Mouse (Mus musculus) testis, adult 2 months (tissue): Measurements from ENCODE around the gene Slc16a10. TPM values are rescaled to one million over a fixed set of nuclear protein-coding genes. Genes with fewer than 3 reads are reported as not detected.
A peak's percentile ranks its signal among the peaks of the same experiment; 100 is the strongest.

ENCODE experiments used
- H3K27ac ChIP-seq: fragments of 200-500 bp; 2 replicates; pipeline ENCODE4 v1.5.1; 2012; ENCODE audit warnings: low read depth, low read length; ENCODE audit not compliant: control insufficient read depth, insufficient read depth
- H3K27me3 ChIP-seq: fragments of 200-500 bp; 2 replicates; pipeline ENCODE4 v1.6.1; 2012; ENCODE audit warnings: mild to moderate bottlenecking, low read length, moderate library complexity; ENCODE audit not compliant: control insufficient read depth, insufficient read depth
- H3K36me3 ChIP-seq: fragments of 200-500 bp; 2 replicates; pipeline ENCODE4 v1.6.1; 2012; ENCODE audit warnings: mild to moderate bottlenecking, low read length; ENCODE audit not compliant: control insufficient read depth, insufficient read depth
- H3K4me1 ChIP-seq: fragments of 200-500 bp; 2 replicates; pipeline ENCODE4 v1.6.1; 2012; ENCODE audit warnings: low read length; ENCODE audit not compliant: control insufficient read depth, insufficient read depth
- H3K4me3 ChIP-seq: fragments of 200-500 bp; 2 replicates; pipeline ENCODE4 v1.5.1; 2012; ENCODE audit warnings: low read depth, mild to moderate bottlenecking, low read length, moderate library complexity, mixed read lengths; ENCODE audit not compliant: control insufficient read depth
- CTCF ChIP-seq: fragments of 200-500 bp; IDR thresholded peaks from 2 replicates; pipeline ENCODE4 v1.5.1; 2012; ENCODE audit warnings: low read depth, mild to moderate bottlenecking, inconsistent platforms, low read length, moderate library complexity; ENCODE audit not compliant: control insufficient read depth, insufficient read depth, insufficient replicate concordance
- POLR2A ChIP-seq: fragments of 200-500 bp; IDR thresholded peaks from 2 replicates; pipeline ENCODE4 v1.6.1; 2012; ENCODE audit warnings: low read depth, mild to moderate bottlenecking, inconsistent platforms, low read length, moderate library complexity; ENCODE audit not compliant: control insufficient read depth
- polyA plus RNA-seq: library from polyadenylated mRNA; depleted of rRNA; stranded (reverse); fragments of >200 nt; gene quantifications from 2 replicates; pipeline ENCODE4 v1.2.3, GENCODE M21; 2012

Slc16a10 gene
- polyA plus RNA-seq, 1 experiment, result 4.3 TPM

GRCm38 (mm10) chr10:40036686-40037560 lies 105.1 kb downstream of the Slc16a10 start:
- H3K4me1 ChIP-seq, result no peaks in the 10 kb centered on the region
- TF ChIP-seq POLR2A (no peak), CTCF (no peak)
- H3K36me3 ChIP-seq, result no peaks in the 10 kb centered on the region
- no peak overlapping the region for H3K4me3 ChIP-seq
- H3K27ac ChIP-seq, result no peak overlapping the region
- H3K27me3 ChIP-seq, result no peaks in the 10 kb centered on the region

- H3K4me1 ChIP-seq, result no peaks in the 10 kb centered on the region
- no peak for TF ChIP-seq CTCF
- TF ChIP-seq POLR2A, result no peak
- no peaks in the 10 kb centered on the region for H3K36me3 ChIP-seq
- no peak overlapping the region for H3K27ac ChIP-seq
- no peaks in the 10 kb centered on the region for H3K27me3 ChIP-seq
- no peak overlapping the region for H3K4me3 ChIP-seq
These were observed 107.1 kb downstream of the Slc16a10 start for GRCm38 (mm10) chr10:40034956-40035355.

- Histone ChIP-seq H3K27ac (no peak overlapping the region), H3K4me1 (no peaks in the 10 kb centered on the region), H3K4me3 (no peak overlapping the region), H3K27me3 (no peaks in the 10 kb centered on the region), H3K36me3 (no peaks in the 10 kb centered on the region)
- TF ChIP-seq CTCF (no peak), POLR2A (no peak)
These were observed 109.2 kb downstream of the Slc16a10 start for GRCm38 (mm10) chr10:40032897-40033296.

DNA sequence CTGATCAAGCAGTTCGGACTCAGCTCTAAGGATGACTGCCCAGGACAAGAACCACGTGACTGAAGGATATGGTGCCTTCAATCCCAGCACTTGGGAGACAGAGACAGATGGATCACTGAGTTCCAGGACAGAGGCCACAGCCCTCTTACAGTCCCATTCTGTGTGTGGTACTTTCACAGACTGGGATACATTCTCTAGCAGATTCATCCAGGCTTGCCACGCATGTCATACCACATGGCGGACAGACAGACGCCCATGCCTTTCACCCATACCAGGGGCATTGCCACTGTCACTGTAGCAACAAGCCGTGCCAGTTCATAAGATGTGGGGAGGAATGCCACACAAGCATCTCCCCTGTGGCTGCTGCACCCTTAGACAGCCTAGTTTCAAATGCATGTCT lies 111.3 kb downstream of the Slc16a10 start:
- Histone ChIP-seq H3K4me3 (no peak overlapping the region), H3K27ac (no peak overlapping the region), H3K27me3 (no peaks in the 10 kb centered on the region), H3K36me3 (no peaks in the 10 kb centered on the region), H3K4me1 (no peaks in the 10 kb centered on the region)
- no peak for TF ChIP-seq POLR2A
- no peak for TF ChIP-seq CTCF

DNA sequence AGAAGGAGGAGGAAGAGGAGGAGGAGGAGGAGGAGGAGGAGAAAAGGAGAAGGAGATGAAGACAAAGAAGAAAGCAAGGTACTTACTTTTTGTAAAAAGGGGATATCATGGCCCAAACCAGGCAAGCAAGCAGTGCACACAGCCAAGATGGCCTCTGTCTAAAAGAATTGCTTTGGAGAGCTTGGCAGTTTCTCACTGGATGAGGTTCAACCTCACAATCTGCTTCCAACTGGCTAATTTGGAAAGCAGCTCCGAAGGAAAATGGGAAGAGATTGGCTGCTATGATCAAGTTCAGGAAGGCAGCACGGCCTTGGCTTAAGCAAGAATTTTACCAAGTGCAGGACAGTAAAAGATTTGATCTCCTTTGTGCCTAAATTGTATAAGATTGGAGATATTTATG lies 112.4 kb downstream of the Slc16a10 start:
- Histone ChIP-seq H3K27ac (no peak overlapping the region), H3K4me1 (peaks cover 8% of the 10 kb centered on the region), H3K36me3 (no peaks in the 10 kb centered on the region), H3K4me3 (no peak overlapping the region), H3K27me3 (no peaks in the 10 kb centered on the region)
- TF ChIP-seq CTCF (no peak), POLR2A (no peak)

GRCm38 (mm10) chr10:40028091-40028490 lies 114.0 kb downstream of the Slc16a10 start:
- Histone ChIP-seq H3K4me1 (peaks cover 9% of the 10 kb centered on the region), H3K27ac (no peak overlapping the region), H3K36me3 (no peaks in the 10 kb centered on the region), H3K27me3 (no peaks in the 10 kb centered on the region), H3K4me3 (no peak overlapping the region)
- TF ChIP-seq POLR2A (no peak), CTCF (no peak)

GRCm38 (mm10) chr10:40026546-40026945 lies 115.5 kb downstream of the Slc16a10 start:
- H3K4me1 ChIP-seq, result peaks cover 9% of the 10 kb centered on the region
- TF ChIP-seq CTCF (no peak), POLR2A (no peak)
- H3K27ac ChIP-seq, result no peak overlapping the region
- no peaks in the 10 kb centered on the region for H3K27me3 ChIP-seq
- no peaks in the 10 kb centered on the region for H3K36me3 ChIP-seq
- H3K4me3 ChIP-seq, result no peak overlapping the region

GRCm38 (mm10) chr10:40025560-40025959 lies 116.5 kb downstream of the Slc16a10 start:
- Histone ChIP-seq H3K27ac (peak overlapping the region; percentile 59; the same call in 1 of the 2 replicates), H3K4me1 (peaks cover 9% of the 10 kb centered on the region)

More at GRCm38 (mm10) chr10:40025560-40025959, 116.5 kb downstream of the Slc16a10 start:
- H3K36me3 ChIP-seq, result no peaks in the 10 kb centered on the region
- no peaks in the 10 kb centered on the region for H3K27me3 ChIP-seq
- peak overlapping the region; percentile 82 for H3K4me3 ChIP-seq
- TF ChIP-seq CTCF (no peak), POLR2A (no peak)
